In genomic region chrX:152701679-152702078, GRCm38 (mm10) we compare ENCODE assay signal across 30 mouse cellular contexts.
"Had no signal": no experiment of that assay in that cellular context is flagged by ENCODE, and none has a peak within 500 bp of the region (broad histone marks: within the 10 kb centered on the region; RNA-seq: fewer than 3 reads in every experiment).

No protein-coding gene starts in this region.

- H3K4me1 ChIP-seq: hindbrain, embryonic 10.5 days; hindbrain, embryonic 12.5 days; hindbrain, embryonic 13.5 days; hindbrain, embryonic 15.5 days; intestine, embryonic 15.5 days; kidney, embryonic 15.5 days had no signal

- H3K9me3 ChIP-seq: heart, embryonic 12.5 days; heart, embryonic 13.5 days; heart, embryonic 15.5 days; hindbrain, embryonic 10.5 days; hindbrain, embryonic 12.5 days; hindbrain, embryonic 13.5 days; hindbrain, embryonic 15.5 days; intestine, embryonic 15.5 days; kidney, embryonic 15.5 days had no signal

- H3K4me3 ChIP-seq: heart, embryonic 12.5 days; heart, embryonic 13.5 days; heart, embryonic 15.5 days; hindbrain, embryonic 10.5 days; hindbrain, embryonic 12.5 days; hindbrain, embryonic 13.5 days; hindbrain, embryonic 15.5 days; intestine, embryonic 15.5 days; kidney, embryonic 15.5 days; layer of hippocampus, adult 2 months; left cerebral cortex, adult 2 months had no signal

- H3K36me3 ChIP-seq: heart, embryonic 12.5 days; heart, embryonic 13.5 days; heart, embryonic 15.5 days; hindbrain, embryonic 10.5 days; hindbrain, embryonic 12.5 days; hindbrain, embryonic 13.5 days; hindbrain, embryonic 15.5 days; intestine, embryonic 15.5 days; kidney, embryonic 15.5 days had no signal

- H3K27me3 ChIP-seq: heart, embryonic 12.5 days; heart, embryonic 15.5 days; intestine, embryonic 15.5 days had no signal

- DNase-seq: heart, postnatal 10 days; heart, postnatal 14 days; heart, postnatal 36 days; heart, postnatal 4 days; kidney, adult 11 months; kidney, adult 18-20 months; kidney, adult 2 months; kidney, adult 8-10 months; kidney, adult 9 months; kidney, postnatal 10 days; kidney, postnatal 14 days; kidney, postnatal 25 days; kidney, postnatal 36 days; kidney, postnatal 4 days; layer of hippocampus, adult 9-11 months; layer of hippocampus, postnatal 36 days had no signal

- H3K27ac ChIP-seq: heart, embryonic 13.5 days; heart, embryonic 15.5 days; hindbrain, embryonic 10.5 days; hindbrain, embryonic 12.5 days; hindbrain, embryonic 13.5 days; hindbrain, embryonic 14.5 days; hindbrain, embryonic 15.5 days; hindbrain, postnatal 0 days; intestine, embryonic 15.5 days; kidney, embryonic 15.5 days; kidney, postnatal 0 days; layer of hippocampus, adult 2 months; left cerebral cortex, adult 2 months had no signal
